Mouse (Mus musculus): ENCODE measurements around the gene Tnk1.
A peak's percentile ranks its signal among the peaks of the same experiment; 100 is the strongest.

The Tnk1 gene

DNA sequence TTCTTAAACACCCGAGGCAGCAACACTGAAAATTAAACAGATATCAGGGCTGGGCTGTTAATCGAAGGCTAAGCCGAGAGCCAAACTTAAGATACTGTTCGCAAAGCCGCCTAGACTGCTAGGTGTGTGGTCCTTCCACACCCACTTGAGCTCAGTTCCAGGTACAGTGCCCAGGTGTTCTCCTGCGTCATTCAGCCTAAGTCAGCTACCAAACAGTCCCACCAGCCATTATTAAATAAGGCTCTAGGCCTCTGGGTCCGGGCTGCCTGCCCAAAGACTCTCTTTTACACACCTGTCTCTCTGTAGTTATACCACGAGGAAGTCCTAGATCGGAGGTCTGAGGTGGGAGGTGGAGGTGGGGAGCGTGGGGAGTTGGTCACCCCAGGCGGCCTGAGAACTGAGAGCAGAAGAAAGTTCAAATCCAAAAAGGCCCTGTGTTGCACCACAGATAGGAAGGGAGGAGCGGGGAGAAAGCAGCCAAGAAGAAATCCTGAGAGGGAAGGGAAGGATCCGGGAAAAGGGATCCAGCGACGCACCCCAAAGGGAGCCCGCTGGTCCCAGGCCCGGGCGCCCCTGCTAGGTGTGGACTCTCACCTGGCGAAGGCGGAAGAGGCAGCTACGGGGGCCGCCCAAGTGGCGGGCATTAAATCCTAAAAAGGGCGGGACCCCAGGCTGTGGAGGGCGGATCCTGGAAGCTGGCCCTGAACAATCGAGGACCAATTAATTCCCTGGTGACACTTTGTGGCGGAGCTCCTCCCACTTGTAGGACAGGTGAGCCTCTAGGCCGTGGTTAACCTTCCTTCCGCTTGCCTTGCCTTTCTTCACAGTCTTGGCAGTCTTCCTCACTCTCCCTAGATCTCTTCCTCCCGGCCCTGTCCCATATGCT, at the start of gene Tnk1:
Gene Tnk1, minus strand, starts transcription at position 618 of the 886 bp plus-strand sequence.
- DNase-seq: no peak

DNA sequence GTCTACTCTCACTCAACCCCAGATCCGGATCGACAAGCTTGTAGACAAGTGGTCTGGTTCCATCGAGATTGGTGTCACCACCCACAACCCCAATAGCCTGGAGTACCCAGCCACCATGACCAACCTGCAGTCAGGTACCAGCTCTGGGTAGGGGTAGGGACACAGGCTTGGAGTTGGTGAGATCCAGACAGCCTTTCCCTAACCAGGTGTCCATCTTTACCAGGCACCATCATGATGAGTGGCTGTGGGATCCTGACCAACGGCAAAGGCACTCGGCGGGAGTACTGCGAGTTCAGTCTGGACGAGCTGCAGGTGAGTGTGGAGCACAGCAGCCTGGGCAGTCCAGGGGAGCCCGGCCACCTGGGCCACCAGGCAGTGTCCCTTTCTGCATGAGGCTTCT, 45.8 kb upstream of the Tnk1 start:
- no peak for DNase-seq

DNA sequence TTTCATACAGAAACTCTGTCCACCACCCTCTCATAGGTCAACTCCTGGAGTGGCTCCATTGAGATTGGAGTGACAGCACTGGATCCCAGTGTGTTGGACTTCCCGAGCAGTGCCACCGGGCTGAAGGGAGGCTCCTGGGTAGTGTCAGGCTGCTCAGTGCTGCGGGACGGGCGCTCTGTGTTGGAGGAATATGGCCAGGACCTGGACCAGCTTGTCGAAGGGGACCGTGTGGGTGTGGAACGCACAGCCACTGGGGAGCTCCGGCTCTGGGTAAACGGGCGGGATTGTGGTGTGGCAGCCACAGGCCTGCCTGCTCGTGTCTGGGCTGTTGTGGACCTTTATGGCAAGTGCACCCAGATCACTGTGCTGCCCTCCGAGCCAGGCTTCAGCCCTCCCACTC, 44.4 kb upstream of the Tnk1 start:
- DNase-seq: no peak

DNA sequence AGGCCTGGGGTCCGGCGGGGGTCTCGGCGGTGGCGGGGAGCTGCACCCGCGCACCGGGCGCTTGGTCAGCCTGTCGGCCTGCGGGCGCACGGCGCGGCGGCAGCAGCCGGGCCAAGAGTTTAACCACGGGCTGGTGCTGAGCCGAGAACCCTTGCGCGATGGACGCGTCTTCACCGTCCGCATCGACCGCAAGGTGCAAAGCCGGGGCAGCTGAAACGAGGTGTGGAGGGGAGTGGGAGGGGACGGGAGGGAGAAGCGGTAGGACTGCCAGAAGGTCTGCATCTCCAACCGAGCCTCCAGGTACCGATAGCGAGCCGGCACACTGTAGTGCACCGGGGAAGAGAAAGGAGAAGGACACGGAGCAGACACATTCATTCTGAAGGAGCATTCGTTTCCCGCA, 43.5 kb upstream of the Tnk1 start:
- DNase-seq: peak in 1 of 2 experiments; percentile 45

DNA sequence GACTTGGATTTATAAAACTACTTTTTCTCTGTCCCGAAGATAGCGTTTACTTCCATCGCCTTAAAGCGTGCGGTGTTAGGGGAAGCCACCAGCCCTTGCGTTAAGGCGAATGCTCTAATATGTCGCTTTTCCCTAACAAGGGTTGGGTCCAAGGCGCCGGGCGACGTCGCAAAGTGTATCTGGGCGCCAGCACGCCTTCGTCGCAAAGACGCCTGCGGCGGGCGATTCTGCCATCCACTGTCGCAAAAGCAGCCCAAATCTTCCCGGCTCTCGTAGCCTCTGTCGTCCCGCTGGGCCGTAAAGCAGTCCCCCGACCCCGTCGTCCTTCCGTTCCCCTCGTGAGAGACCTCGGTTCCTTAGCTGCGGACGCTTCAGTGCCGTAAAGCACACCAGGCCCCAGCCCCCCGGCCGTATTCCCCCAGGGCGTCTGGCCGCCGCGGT, 42.9 kb upstream of the Tnk1 start:
- peak; percentile 94 to 96 for DNase-seq

GRCm38 (mm10) chr11:69900471-69901405, 42.2 kb upstream of the Tnk1 start, which contains the start of the genes 2810408A11Rik and Neurl4:
2810408A11Rik (minus strand) TSS chr11:69900987.
Neurl4 (plus strand) TSS chr11:69901072.
- peak; percentile 88 to 95 for DNase-seq

- DNase-seq: no peak
These were observed 41.3 kb upstream of the Tnk1 start for GRCm38 (mm10) chr11:69899870-69900269.

GRCm38 (mm10) chr11:69895291-69895690, 36.8 kb upstream of the Tnk1 start, which contains the start of gene Acap1:
Acap1 (minus strand) TSS chr11:69895539.
- DNase-seq: peak; percentile 63 to 71

GRCm38 (mm10) chr11:69894671-69895070, 36.1 kb upstream of the Tnk1 start:
- peak; percentile 84 to 90 for DNase-seq

GRCm38 (mm10) chr11:69891482-69891881, 33.0 kb upstream of the Tnk1 start:
- DNase-seq: no peak

DNA sequence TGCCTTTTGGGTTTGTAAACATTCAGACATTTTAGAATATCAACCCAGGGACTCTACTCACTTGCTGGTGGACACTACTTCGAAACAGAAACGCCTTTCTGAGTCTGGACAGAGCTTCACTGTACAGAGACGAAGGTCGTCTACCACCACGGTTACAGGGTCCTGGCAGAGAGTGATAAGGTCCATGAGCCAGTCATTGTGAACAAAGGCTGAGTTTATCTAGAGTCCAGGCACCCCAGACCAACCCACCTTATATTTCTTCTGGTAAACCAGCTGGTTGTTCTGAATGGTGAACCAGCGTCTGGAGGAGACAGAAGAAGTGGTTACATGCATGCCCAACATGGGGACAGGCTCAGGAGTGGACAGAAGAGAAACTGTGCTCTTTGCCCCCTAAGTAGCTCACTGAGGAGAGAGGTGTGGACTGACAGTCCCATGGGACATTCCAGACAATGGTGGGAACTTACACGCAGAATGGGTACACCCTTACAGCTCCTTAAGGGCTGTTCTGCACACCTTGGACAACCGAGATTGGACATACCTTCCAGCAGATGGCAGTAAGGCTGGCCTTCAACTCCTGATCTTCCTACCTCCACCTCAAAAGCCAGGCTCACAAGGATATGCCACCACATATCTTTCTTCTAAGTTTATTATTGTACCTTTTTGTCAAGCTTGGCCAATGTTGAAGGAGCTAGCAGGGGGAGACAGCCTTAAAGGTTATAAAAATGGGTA, 28.5 kb upstream of the Tnk1 start:
- no peak for DNase-seq

GRCm38 (mm10) chr11:69884663-69885062, 26.1 kb upstream of the Tnk1 start:
- DNase-seq: no peak

- DNase-seq: no peak
These were observed 25.7 kb upstream of the Tnk1 start for GRCm38 (mm10) chr11:69884240-69884639.

- no peak for DNase-seq
These were observed 25.1 kb upstream of the Tnk1 start for GRCm38 (mm10) chr11:69883527-69884151.

GRCm38 (mm10) chr11:69883066-69883465, 24.5 kb upstream of the Tnk1 start:
- peak in 1 of 2 experiments; percentile 61 for DNase-seq

- DNase-seq: no peak
These were observed 23.5 kb upstream of the Tnk1 start for GRCm38 (mm10) chr11:69881787-69882670.

DNA sequence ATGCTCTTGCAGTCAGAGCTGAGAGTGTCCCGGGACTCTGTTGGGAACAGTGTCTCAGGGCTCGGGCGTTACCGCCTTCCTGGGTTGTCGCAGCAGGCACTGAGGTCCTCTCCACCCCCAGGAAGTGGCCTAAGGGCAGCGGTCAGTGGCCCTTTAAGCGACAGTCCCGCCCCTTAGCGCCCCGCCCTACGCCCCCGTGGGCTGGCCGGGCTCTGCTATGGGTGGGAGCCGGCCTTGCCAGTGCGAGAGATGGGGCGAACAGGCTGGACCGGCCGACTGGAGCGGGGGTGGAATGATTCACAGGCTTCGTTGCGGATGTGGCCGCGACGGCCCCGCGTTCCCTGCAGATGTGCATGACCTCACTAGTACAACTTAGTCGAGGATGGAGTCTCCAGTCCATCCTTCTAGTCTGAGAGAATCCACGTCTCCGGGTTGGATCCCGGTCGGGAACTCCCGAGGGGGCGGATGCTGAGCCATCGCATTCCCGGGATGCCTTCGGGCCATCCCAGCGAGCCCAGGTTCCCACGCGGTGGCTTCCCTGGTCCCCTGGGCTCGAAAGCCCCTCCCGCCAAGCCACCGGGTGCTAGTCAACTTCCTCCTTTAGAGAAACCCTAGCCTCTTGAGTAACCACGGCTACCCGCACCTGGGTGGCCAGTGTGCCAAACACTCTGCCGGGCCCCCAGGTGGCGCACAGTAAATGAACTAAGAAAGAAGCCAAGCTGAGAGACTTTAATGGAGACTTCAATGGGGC, 22.5 kb upstream of the Tnk1 start, which contains the start of gene Kctd11:
Gene Kctd11, minus strand, starts transcription at position 554 of the 751 bp plus-strand sequence.
- DNase-seq: peak; percentile 60 to 72

DNA sequence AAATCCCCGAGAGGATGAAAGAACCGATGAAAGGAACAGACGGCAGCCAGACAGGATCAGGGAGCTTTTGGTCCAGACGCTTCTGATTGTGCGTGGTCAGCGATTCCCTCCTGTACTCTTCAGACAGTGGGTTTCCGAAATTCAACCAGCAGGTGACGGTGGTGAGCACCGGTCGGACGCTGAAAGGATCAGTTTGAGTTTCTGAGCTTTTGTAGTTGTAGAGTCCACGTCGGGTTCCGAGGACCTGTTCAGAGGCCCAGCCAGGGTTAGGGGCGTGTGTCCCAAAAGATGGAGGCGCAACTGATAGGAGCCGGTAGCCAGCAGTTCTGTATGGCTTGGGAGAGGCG, 21.9 kb upstream of the Tnk1 start:
- peak in 1 of 2 experiments; percentile 54 for DNase-seq

DNA sequence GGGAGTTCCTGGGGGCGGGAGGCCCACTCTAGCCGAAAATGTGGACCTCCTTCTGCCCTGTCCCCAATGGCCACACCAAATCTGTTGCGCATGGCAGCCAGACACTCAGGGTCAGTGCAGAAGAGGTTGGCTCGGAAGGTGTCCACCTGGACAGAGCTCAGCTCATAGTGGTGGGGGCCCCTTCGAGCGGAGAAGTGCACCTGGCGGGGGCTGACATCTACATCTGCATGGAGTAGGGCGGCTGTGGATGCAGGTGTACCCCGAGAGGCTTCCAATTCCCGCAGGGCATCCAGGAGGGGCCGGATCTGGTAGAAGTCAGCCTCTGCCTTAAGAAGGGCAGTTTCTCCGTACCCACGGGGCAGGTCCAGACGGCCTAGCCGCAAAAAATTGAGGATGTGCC, 21.2 kb upstream of the Tnk1 start:
- no peak for DNase-seq

- no peak for DNase-seq
These were observed 20.4 kb upstream of the Tnk1 start for GRCm38 (mm10) chr11:69878952-69879351.

Measured in thymus, adult 18-20 months (tissue).